8 mouse cellular contexts compared by ENCODE assay signal in the genomic region with DNA sequence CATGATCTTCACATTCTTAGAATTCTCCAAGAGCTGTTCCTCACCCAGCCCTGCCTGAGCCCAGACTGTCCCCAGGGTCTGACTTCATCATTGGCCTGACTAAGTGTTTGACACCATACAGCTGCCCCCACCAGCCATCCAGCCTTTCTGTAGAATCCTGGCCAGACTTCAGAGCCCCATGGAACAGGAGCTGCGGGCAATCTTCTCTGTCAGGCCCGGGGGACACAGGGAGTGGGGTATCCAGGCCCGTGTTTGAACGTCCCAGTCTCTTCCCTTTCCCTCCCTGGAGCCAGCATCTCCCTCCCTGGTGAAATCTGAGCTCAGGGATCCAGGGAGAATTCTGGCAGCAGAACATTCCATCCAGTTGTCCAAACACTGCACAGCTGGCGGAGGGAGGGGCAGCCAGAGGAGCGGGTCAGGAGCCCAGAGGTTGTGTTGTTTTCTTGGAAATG. TPM values are rescaled to one million over a fixed set of nuclear protein-coding genes. Genes with fewer than 3 reads are reported as not detected.
DNase-seq lines count a peak whose midpoint lies in the region; ATAC-seq and TF ChIP-seq lines count a peak whose summit lies in the region.

No protein-coding gene starts in this region.

- ATAC-seq in heart, postnatal 0 days (ENCODE audit: insufficient read depth, low read depth): peak; percentile 64
- ATAC-seq in liver, embryonic 14.5 days (ENCODE audit: insufficient read depth): no peak

- TF ChIP-seq CTCF in heart, postnatal 0 days (IDR thresholded peaks at IDR 0.05; ENCODE audit: low read depth): no peak
- no peak for TF ChIP-seq CTCF in liver, embryonic 14.5 days (IDR thresholded peaks at IDR 0.05; ENCODE audit: low read depth)

- H3K4me3 ChIP-seq in heart, postnatal 0 days (ENCODE audit: low read depth, low read length): no peak overlapping the region
- H3K4me3 ChIP-seq in liver, embryonic 14.5 days (ENCODE audit: insufficient read depth in 1 of 2, low read depth in 2 of 2, low read length in 2 of 2): no peak overlapping the region

- no peak overlapping the region for H3K4me2 ChIP-seq in heart, postnatal 0 days (ENCODE audit: low read depth, low read length)
- H3K4me2 ChIP-seq in liver, embryonic 14.5 days (ENCODE audit: low read depth): peak overlapping the region; percentile 100

- 0 out of 2 replicates have a peak, but pooled peaks have one; percentile 21 for TF ChIP-seq EP300 in heart, postnatal 0 days (IDR thresholded peaks at IDR 0.05; ENCODE audit: low read depth)
- no peak for TF ChIP-seq EP300 in liver, embryonic 14.5 days (IDR thresholded peaks at IDR 0.05; ENCODE audit: low read depth)

- H3K9ac ChIP-seq in heart, postnatal 0 days (replicated peaks; ENCODE audit: low read depth, low read length): no peak overlapping the region
- peak overlapping the region; percentile 100 for H3K9ac ChIP-seq in liver, embryonic 14.5 days (replicated peaks)

- WGBS in heart, postnatal 0 days: 17% methylated on average over 6 of the region's 6 CpGs
- 68% methylated on average over 6 of the region's 6 CpGs for WGBS in liver, embryonic 14.5 days (ENCODE audit: insufficient replicate concordance)

- peak overlapping the region; percentile 67 for H3K27ac ChIP-seq in heart, postnatal 0 days (ENCODE audit: low read depth)
- peak overlapping the region; percentile 99 for H3K27ac ChIP-seq in liver, embryonic 14.5 days

- H3K27me3 ChIP-seq in heart, postnatal 0 days (ENCODE audit: control insufficient read depth, insufficient read depth, low read length): no peaks in the 10 kb centered on the region
- no peaks in the 10 kb centered on the region for H3K27me3 ChIP-seq in liver, embryonic 14.5 days (ENCODE audit: control insufficient read depth, insufficient read depth, low read length)

- no peaks in the 10 kb centered on the region for H3K36me3 ChIP-seq in heart, postnatal 0 days (replicated peaks; ENCODE audit: control insufficient read depth, insufficient read depth, low read length)
- no peaks in the 10 kb centered on the region; the same call in 1 of the 2 replicates for H3K36me3 ChIP-seq in liver, embryonic 14.5 days (replicated peaks; ENCODE audit: control insufficient read depth, insufficient read depth, low read depth)

- peak; percentile 24 for DNase-seq in ES-CJ7 (ENCODE audit: low read depth, low spot score)
- DNase-seq in embryo, embryonic 9.5 days (ENCODE audit: extremely low spot score): peak; percentile 78
- peak; percentile 77 for DNase-seq in heart, postnatal 0 days (ENCODE audit: low spot score)
- no peak for DNase-seq in liver, embryonic 14.5 days (ENCODE audit: low read depth in 3 of 3, low spot score in 3 of 3)
- peak; percentile 53 for DNase-seq in testis, postnatal 14 days (ENCODE audit: low spot score)
- no peak for DNase-seq in layer of hippocampus, adult 9-10 months (ENCODE audit: low spot score)
- DNase-seq in spleen, postnatal 10 days (ENCODE audit: low spot score in 2 of 2): no peak
- DNase-seq in left cerebral cortex, adult 8-10 months (ENCODE audit: low spot score in 2 of 2): no peak

- H3K9me3 ChIP-seq in heart, postnatal 0 days (replicated peaks; ENCODE audit: control insufficient read depth, low read length): no peaks in the 10 kb centered on the region
- no peaks in the 10 kb centered on the region for H3K9me3 ChIP-seq in liver, embryonic 14.5 days (ENCODE audit: control insufficient read depth, low read length)

- H3K4me1 ChIP-seq in heart, postnatal 0 days (ENCODE audit: control insufficient read depth, insufficient read depth): peaks cover 13% of the 10 kb centered on the region; the same call in 1 of the 2 replicates
- peaks cover 25 to 48% of the 10 kb centered on the region in 2 experiments for H3K4me1 ChIP-seq in liver, embryonic 14.5 days (replicated peaks; ENCODE audit: control insufficient read depth in 2 of 2, insufficient read depth in 2 of 2, low read length in 1 of 2)

RNA-seq across cellular contexts. Expression of a gene that starts 11.4 kb away (rescaled TPM):
- 16.3 and 27.4 TPM in 2 replicates for total RNA-seq in heart, postnatal 0 days (2014; rRNA removed; ENCODE audit: low replicate concordance)
- polyA plus RNA-seq in heart, postnatal 0 days (2015; fragmentation: Nextera tagmentation; extraction: Ambion mirVana): 17.9 and 20.7 TPM in 2 replicates
- polyA plus RNA-seq in liver, embryonic 14.5 days (2012; rRNA removed): 116 and 122 TPM in 2 replicates
- polyA plus RNA-seq in liver, embryonic 14.5 days (2014; fragmentation: Nextera tagmentation; extraction: Ambion mirVana): 240 and 255 TPM in 2 replicates
- total RNA-seq in left cerebral cortex, adult 8-10 months (2022): 10 to 100 TPM in 2 of 4 experiments, 1 to 10 TPM in 2; 9.2 to 12.7 (median 11.1) TPM

RNA-seq across cellular contexts. Expression of a gene that starts 11.4 kb away (rescaled TPM):
- total RNA-seq in heart, postnatal 0 days (2014; rRNA removed; ENCODE audit: low replicate concordance): not detected in 2 replicates
- polyA plus RNA-seq in heart, postnatal 0 days (2015; fragmentation: Nextera tagmentation; extraction: Ambion mirVana): 0.26 and 0.33 TPM in 2 replicates
- 0.08 TPM in 1 of 2 replicates, not detected in the other for polyA plus RNA-seq in liver, embryonic 14.5 days (2012; rRNA removed)
- polyA plus RNA-seq in liver, embryonic 14.5 days (2014; fragmentation: Nextera tagmentation; extraction: Ambion mirVana): 0.09 and 0.10 TPM in 2 replicates
- total RNA-seq in left cerebral cortex, adult 8-10 months (2022): 1 to 10 TPM; 1.1 to 2.3 (median 1.2) TPM

RNA-seq across cellular contexts. Expression of a gene that starts 28.5 kb away (rescaled TPM):
- total RNA-seq in heart, postnatal 0 days (2014; rRNA removed; ENCODE audit: low replicate concordance): 106 and 156 TPM in 2 replicates
- polyA plus RNA-seq in heart, postnatal 0 days (2015; fragmentation: Nextera tagmentation; extraction: Ambion mirVana): 21.4 and 23.3 TPM in 2 replicates
- polyA plus RNA-seq in liver, embryonic 14.5 days (2012; rRNA removed): 8.2 and 8.3 TPM in 2 replicates
- polyA plus RNA-seq in liver, embryonic 14.5 days (2014; fragmentation: Nextera tagmentation; extraction: Ambion mirVana): 4.4 and 5.1 TPM in 2 replicates
- total RNA-seq in left cerebral cortex, adult 8-10 months (2022): 10 to 100 TPM; 25.9 to 28.5 (median 27.1) TPM

RNA-seq across cellular contexts. Expression of a gene that starts 32.5 kb away (rescaled TPM):
- total RNA-seq in heart, postnatal 0 days (2014; rRNA removed; ENCODE audit: low replicate concordance): 396 and 524 TPM in 2 replicates
- polyA plus RNA-seq in heart, postnatal 0 days (2015; fragmentation: Nextera tagmentation; extraction: Ambion mirVana): 3,148 and 3,286 TPM in 2 replicates
- 1,645 and 1,653 TPM in 2 replicates for polyA plus RNA-seq in liver, embryonic 14.5 days (2012; rRNA removed)
- polyA plus RNA-seq in liver, embryonic 14.5 days (2014; fragmentation: Nextera tagmentation; extraction: Ambion mirVana): 3,787 and 3,976 TPM in 2 replicates
- 1,000 to 10,000 TPM; 2,793 to 3,196 (median 2,896) TPM for total RNA-seq in left cerebral cortex, adult 8-10 months (2022)

Comparison
In these comparisons a context has a peak if more than half of its experiments do, and no peak if none do; other contexts are left out.
1. DNase-seq: peak in ES-CJ7 (single experiment), embryo, embryonic 9.5 days (single experiment), heart, postnatal 0 days (single experiment) and testis, postnatal 14 days (single experiment); none in liver, embryonic 14.5 days (0 of 3), layer of hippocampus, adult 9-10 months (single experiment), spleen, postnatal 10 days (0 of 2) and left cerebral cortex, adult 8-10 months (0 of 2).